Mouse (Mus musculus) pancreas, adult 10 weeks (tissue): Measurements from ENCODE around the gene Plce1. TPM values are rescaled to one million over a fixed set of nuclear protein-coding genes. Genes with fewer than 3 reads are reported as not detected.

Source experiments
- polyA plus RNA-seq: library from polyadenylated mRNA; stranded (reverse); fragments of 350-450 nt; fragmentation: Illumina TruSeq; extraction: RNeasy Lipid Tissue Mini Kit (QIAGEN cat#74804); gene quantifications from one replicate; pipeline ENCODE4 v1.2.3, GENCODE M21; 2015; ENCODE audit warnings: low read depth, low replicate concordance; ENCODE audit not compliant: insufficient read depth

Plce1 gene
- polyA plus RNA-seq = 2.2 TPM

GRCm38 (mm10) chr19:38480731-38481621 lies at the start of gene Plce1:
Gene Plce1 (plus strand): TSS chr19:38481109.

GRCm38 (mm10) chr19:38818766-38819426 lies 338.0 kb downstream of the Plce1 start, which contains the start of gene Noc3l:
Gene Noc3l (minus strand): TSS chr19:38819237.

Other genes with a start within 250 kb of the Plce1 start
- 0.42 TPM for gene Lgi1, start 216.6 kb upstream of the Plce1 start, polyA plus RNA-seq
- 4.3 TPM for gene Slc35g1, start 85.1 kb upstream of the Plce1 start, polyA plus RNA-seq